Mouse (Mus musculus) adrenal gland, postnatal 10 days (tissue): Measurements from ENCODE around the gene Hbb-bt. TPM values are rescaled to one million over a fixed set of nuclear protein-coding genes. Genes with fewer than 3 reads are reported as not detected.
"Not testable (repeated sequence)": the region's sequence is repeated elsewhere in the genome, so short reads cannot be mapped to it uniquely, and the experiment has no call there.

Experiments used
- DNase-seq: peaks from one replicate; pipeline ENCODE4 v3.0.0; 2021; ENCODE audit warnings: mixed read lengths
- long read RNA-seq, 2 experiments: library from polyadenylated mRNA; stranded (forward); transcript quantifications; one replicate each; pipeline ENCODE4 v2.0.0; 2021
- total RNA-seq, 2 experiments: library from RNA; stranded (reverse); gene quantifications; 2 replicates each; pipeline ENCODE4 v1.2.3; 2021

The Hbb-bt gene
- total RNA-seq, result 100 to 1,000 TPM; 489 to 710 TPM
- long read RNA-seq, experiment 1, transcript Hbb-bt-201 (3 exons, 703 nt), result major isoform, 321 of 344 reads
- long read RNA-seq, experiment 1, partial matches to known transcripts, result 17 of 344 reads
- long read RNA-seq, experiment 1, other reads (novel, unspliced or antisense), result 6 of 344 reads
- long read RNA-seq, experiment 2, transcript Hbb-bt-201 (3 exons, 703 nt), result major isoform, 172 of 183 reads
- long read RNA-seq, experiment 2, partial matches to known transcripts, result 9 of 183 reads
- long read RNA-seq, experiment 2, other reads (novel, unspliced or antisense), result 2 of 183 reads

- no peak for DNase-seq
These were observed at the start of gene Hbb-bt for GRCm38 (mm10) chr7:103813766-103814165. Gene Hbb-bt (minus strand): TSS chr7:103813996.

GRCm38 (mm10) chr7:103861531-103861930, 47.7 kb upstream of the Hbb-bt start:
- DNase-seq, result no peak

GRCm38 (mm10) chr7:103860855-103861254, 47.1 kb upstream of the Hbb-bt start:
- DNase-seq, result peak; percentile 54

- no peak for DNase-seq
These were observed 45.3 kb upstream of the Hbb-bt start for GRCm38 (mm10) chr7:103859076-103859475.

- DNase-seq, result no peak
These were observed 40.9 kb upstream of the Hbb-bt start for GRCm38 (mm10) chr7:103854669-103855068.

GRCm38 (mm10) chr7:103853090-103853489, 39.3 kb upstream of the Hbb-bt start, which contains the start of gene Hbb-y:
Gene Hbb-y (minus strand): TSS chr7:103853216.
- no peak for DNase-seq

- no peak for DNase-seq
These were observed 30.9 kb upstream of the Hbb-bt start for GRCm38 (mm10) chr7:103844525-103845325.

GRCm38 (mm10) chr7:103843034-103843433, 29.2 kb upstream of the Hbb-bt start, which contains the start of gene Hbb-bh1:
Gene Hbb-bh1 (minus strand): TSS chr7:103843164.
- no peak for DNase-seq

GRCm38 (mm10) chr7:103840268-103840667, 26.5 kb upstream of the Hbb-bt start, which contains the start of gene Hbb-bh2:
Gene Hbb-bh2 (minus strand): TSS chr7:103840520.
- no peak for DNase-seq

GRCm38 (mm10) chr7:103827808-103828207, 14.0 kb upstream of the Hbb-bt start, which contains the start of gene Hbb-bs:
Gene Hbb-bs (minus strand): TSS chr7:103828096.
- DNase-seq, result no peak

GRCm38 (mm10) chr7:103827139-103827538, 13.3 kb upstream of the Hbb-bt start:
- DNase-seq, result not testable (repeated sequence)

GRCm38 (mm10) chr7:103826255-103826887, 12.6 kb upstream of the Hbb-bt start:
- no peak for DNase-seq

- DNase-seq, result no peak
These were observed 11.9 kb upstream of the Hbb-bt start for GRCm38 (mm10) chr7:103825536-103826254.

- no peak for DNase-seq
These were observed 10.8 kb upstream of the Hbb-bt start for GRCm38 (mm10) chr7:103824597-103824996.

GRCm38 (mm10) chr7:103815085-103815484, 1.3 kb upstream of the Hbb-bt start:
- not testable (repeated sequence) for DNase-seq

GRCm38 (mm10) chr7:103813152-103813551, 644 bp downstream of the Hbb-bt start:
- DNase-seq, result not testable (repeated sequence)

GRCm38 (mm10) chr7:103812174-103812573, 1.6 kb downstream of the Hbb-bt start:
- DNase-seq, result no peak

- no peak for DNase-seq
These were observed 2.5 kb downstream of the Hbb-bt start for GRCm38 (mm10) chr7:103811223-103811845.

- no peak for DNase-seq
These were observed 3.0 kb downstream of the Hbb-bt start for GRCm38 (mm10) chr7:103810746-103811145.

- no peak for DNase-seq
These were observed 3.5 kb downstream of the Hbb-bt start for GRCm38 (mm10) chr7:103810296-103810695.

- DNase-seq, result no peak
These were observed 4.0 kb downstream of the Hbb-bt start for GRCm38 (mm10) chr7:103809801-103810155.
